Mouse (Mus musculus): ENCODE results near the gene Sirpb1b.
"Not testable (repeated sequence)": the region's sequence is repeated elsewhere in the genome, so short reads cannot be mapped to it uniquely, and the experiment has no call there.

The Sirpb1b gene

GRCm38 (mm10) chr3:15574887-15575286, at the start of gene Sirpb1b:
TSS of gene Sirpb1b (minus strand) at chr3:15575065.
- not testable (repeated sequence) for DNase-seq (ENCODE audit: low read depth, low spot score)

GRCm38 (mm10) chr3:15590377-15591117, 15.7 kb upstream of the Sirpb1b start:
- DNase-seq (ENCODE audit: low read depth, low spot score), result not testable (repeated sequence)

DNA sequence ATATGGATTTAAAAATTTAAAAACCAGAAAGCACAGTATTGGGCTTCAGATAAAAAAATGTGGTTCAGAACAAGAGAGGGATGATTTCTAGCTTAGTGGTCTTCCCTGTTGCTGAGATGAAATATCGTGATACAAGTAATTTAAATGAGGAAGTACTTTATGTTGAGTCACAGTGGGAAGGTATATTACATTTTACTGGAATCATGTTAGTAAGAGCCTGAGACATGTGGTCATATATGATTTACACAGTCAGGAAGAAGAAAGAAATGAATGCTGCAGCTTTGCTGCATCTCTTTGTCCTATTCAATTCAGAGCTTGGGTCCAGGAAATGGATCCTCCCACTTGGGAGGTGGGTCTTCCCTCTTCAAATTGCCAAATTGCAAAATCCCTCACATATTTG, 11.8 kb upstream of the Sirpb1b start:
- not testable (repeated sequence) for DNase-seq (ENCODE audit: low read depth, low spot score)

DNA sequence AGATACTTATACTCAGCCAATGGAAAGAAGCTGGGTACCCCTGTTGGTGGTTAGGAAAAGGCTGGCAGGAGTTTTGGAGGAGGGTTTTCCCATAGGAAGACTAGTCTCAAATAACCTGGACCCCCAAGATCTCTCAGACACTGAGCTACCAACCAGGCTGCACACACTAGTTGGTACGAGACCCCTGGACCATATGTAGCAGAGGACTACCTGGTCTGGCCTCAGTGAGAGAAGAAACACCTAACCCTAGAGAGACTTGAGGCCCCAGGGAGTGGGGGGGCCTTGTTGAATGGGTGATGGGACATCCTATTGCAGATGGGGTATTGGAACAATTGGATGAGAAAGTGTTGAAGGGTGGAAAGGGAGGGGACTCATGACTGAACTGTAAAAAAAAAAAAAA, 8.6 kb upstream of the Sirpb1b start:
- DNase-seq (ENCODE audit: low read depth, low spot score), result no peak

GRCm38 (mm10) chr3:15582948-15583347, 8.1 kb upstream of the Sirpb1b start:
- not testable (repeated sequence) for DNase-seq (ENCODE audit: low read depth, low spot score)

DNA sequence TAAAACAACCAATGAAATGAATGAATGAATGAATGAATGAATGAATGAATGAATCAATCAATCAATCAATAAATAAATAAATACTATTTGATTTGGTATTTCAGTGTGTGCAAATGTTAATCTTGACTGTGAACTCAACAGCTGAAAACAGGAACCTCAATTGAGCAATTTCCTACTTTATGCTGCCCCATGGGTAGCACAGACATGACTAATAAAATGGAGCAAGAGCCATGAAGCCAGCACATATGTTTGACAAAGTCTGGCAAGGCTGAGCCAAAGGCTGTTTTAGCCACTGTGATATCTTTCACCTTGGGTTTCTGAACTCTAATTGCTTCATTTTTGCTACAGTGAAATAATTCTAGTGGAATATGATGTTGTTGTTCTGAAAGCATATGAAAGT, 1.6 kb upstream of the Sirpb1b start:
- not testable (repeated sequence) for DNase-seq (ENCODE audit: low read depth, low spot score)

DNA sequence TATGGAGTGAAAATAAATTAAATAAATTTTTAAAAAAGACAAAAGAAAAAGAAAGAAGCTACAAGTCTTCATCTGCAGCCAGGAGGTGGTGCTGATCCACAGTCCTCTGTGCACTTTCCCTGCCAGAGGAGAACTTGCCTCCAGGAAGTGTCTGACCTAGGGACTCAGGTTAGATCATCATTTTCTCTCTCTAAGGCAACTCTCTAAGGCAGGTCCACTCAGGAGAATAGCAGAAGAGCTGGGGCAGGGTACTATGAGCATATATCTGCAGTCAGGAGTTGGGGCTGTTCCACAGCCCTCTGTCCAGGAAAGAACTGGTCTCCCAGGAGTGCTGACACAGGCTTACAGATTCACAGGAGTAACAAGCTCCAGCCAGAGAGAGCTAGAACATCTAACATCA, 46.3 kb downstream of the Sirpb1b start:
- DNase-seq (ENCODE audit: low read depth, low spot score), result no peak

DNA sequence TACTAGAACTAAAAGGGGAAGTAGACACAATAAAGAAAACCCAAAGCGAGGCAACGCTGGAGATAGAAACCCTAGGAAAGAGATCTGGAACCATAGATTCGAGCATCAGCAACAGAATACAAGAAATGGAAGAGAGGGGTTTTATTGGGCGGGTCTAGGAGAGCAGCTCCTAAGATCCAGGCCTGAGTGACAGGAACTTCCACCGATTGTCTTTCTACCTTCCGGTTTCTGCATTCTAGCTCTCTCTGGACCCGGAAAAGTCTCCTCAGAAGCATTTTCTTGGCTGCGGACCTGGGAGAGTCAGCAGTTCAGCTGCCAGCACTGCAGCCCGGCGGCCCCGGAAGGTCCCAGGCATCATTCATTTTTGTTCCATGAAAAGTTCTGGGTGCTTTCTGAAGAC, 61.3 kb downstream of the Sirpb1b start:
- not testable (repeated sequence) for DNase-seq (ENCODE audit: low read depth, low spot score)

- not testable (repeated sequence) for DNase-seq (ENCODE audit: low read depth, low spot score)
Measured at GRCm38 (mm10) chr3:15507792-15508321, 67.0 kb downstream of the Sirpb1b start.

DNA sequence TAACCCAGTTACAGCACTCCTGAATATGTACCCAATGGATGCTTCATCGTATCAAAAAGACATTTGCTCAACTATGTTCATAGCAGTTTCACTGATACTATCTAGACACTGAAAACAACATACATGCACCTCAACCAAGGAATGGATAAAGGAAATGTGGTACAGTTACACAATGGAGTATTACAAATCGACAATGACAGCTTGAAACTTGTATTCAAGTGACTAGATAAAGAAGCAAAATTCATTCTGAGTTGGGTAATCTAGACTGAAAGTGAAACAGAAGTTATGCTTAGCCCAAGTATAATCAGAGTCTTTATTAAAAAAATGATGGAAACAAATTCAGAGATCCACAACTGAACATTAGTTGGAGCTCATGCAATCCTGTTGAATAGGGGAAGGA, 100.0 kb downstream of the Sirpb1b start:
- DNase-seq (ENCODE audit: low read depth, low spot score), result not testable (repeated sequence)

DNA sequence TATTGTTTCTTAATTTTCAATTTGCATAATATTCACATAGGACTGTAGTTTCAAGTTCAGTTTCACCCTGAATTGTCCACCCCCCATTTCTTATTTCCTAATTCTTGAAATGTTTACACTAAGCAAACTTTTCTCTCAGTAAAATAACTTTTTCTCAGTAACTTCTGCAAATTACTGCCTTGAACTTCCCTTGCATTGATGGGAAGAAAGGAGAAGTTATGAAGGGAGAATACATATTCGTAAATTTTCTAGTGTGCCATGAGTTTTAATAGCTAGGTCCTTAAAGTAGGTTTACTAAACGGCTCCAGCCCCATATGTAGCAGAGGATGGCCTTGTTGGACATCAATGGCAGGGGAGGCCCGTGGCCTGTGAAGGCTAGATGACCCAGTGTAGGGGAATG, 104.7 kb downstream of the Sirpb1b start:
- DNase-seq (ENCODE audit: low read depth, low spot score), result not testable (repeated sequence)
